ENCODE assay signal across 37 mouse cellular contexts in the genomic region with DNA sequence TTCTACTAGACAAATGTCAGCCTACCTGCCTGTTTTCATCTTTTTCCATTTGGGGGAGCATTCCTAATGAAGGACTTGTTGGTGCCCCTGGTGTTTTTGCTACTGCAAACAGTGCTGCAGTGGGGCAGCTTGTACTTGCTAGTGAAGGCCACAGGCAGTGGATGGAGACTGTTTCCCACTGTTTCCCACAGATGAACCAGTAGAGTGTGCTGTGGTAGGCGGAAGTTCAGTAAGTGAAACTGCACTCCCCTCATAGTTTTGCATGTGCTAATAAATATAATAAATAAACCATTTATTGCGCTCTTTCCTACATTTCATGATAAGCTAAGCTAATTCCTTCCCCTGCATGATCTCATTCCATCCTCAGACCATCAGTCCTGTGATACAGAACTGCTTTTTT. TPM values are rescaled to one million over a fixed set of nuclear protein-coding genes. Genes with fewer than 3 reads are reported as not detected.
DNase-seq lines count a peak whose midpoint lies in the region; ATAC-seq and TF ChIP-seq lines count a peak whose summit lies in the region.
"Had no signal": no experiment of that assay in that cellular context is flagged by ENCODE, and none has a peak within 500 bp of the region (broad histone marks: within the 10 kb centered on the region; RNA-seq: fewer than 3 reads in every experiment).

No protein-coding gene starts in this region.

- no peak for TF ChIP-seq EP300 in heart, adult 2 months (IDR thresholded peaks at IDR 0.05; ENCODE audit: insufficient read depth, low read depth, low read length)
- TF ChIP-seq EP300 in lung, postnatal 0 days (IDR thresholded peaks at IDR 0.05): no peak

- TF ChIP-seq POLR2A in heart, adult 2 months (IDR thresholded peaks at IDR 0.05; ENCODE audit: insufficient read depth, low read depth, low read length): no peak

- no peaks in the 10 kb centered on the region for H3K36me3 ChIP-seq in heart, adult 2 months (ENCODE audit: control insufficient read depth, insufficient read depth, low read length)
- 0 out of 2 replicates have a peak, but pooled peaks cover 24% of the 10 kb centered on the region for H3K36me3 ChIP-seq in kidney, postnatal 0 days (ENCODE audit: insufficient read depth, low read length)
- H3K36me3 ChIP-seq in lung, postnatal 0 days (ENCODE audit: insufficient read depth, low read length): no peaks in the 10 kb centered on the region; the same call in 1 of the 2 replicates

- no peaks in the 10 kb centered on the region for H3K4me1 ChIP-seq in heart, adult 2 months (ENCODE audit: control insufficient read depth, insufficient read depth, low read length)
- H3K4me1 ChIP-seq in kidney, postnatal 0 days (replicated peaks; ENCODE audit: insufficient read depth, low read length): no peaks in the 10 kb centered on the region
- H3K4me1 ChIP-seq in lung, postnatal 0 days (ENCODE audit: insufficient read depth, low read depth, low read length): no peaks in the 10 kb centered on the region
- H3K4me1 ChIP-seq: embryonic facial prominence, embryonic 13.5 days; forebrain, embryonic 10.5 days; forebrain, embryonic 15.5 days; limb, embryonic 10.5 days; limb, embryonic 15.5 days; midbrain, embryonic 15.5 days; neural tube, embryonic 15.5 days had no signal

- H3K27ac ChIP-seq in heart, adult 2 months: no peak overlapping the region
- H3K27ac ChIP-seq in kidney, postnatal 0 days: no peak overlapping the region
- H3K27ac ChIP-seq in lung, postnatal 0 days (ENCODE audit: low read length): no peak overlapping the region
- H3K27ac ChIP-seq: embryonic facial prominence, embryonic 13.5 days; forebrain, embryonic 10.5 days; forebrain, embryonic 15.5 days; hindbrain, embryonic 14.5 days; limb, embryonic 10.5 days; limb, embryonic 15.5 days; liver, embryonic 14.5 days; macrophage; midbrain, embryonic 15.5 days; neural tube, embryonic 15.5 days had no signal

- peak; percentile 52 for TF ChIP-seq CTCF in heart, adult 2 months (IDR thresholded peaks at IDR 0.05)
- TF ChIP-seq CTCF in kidney, postnatal 0 days (IDR thresholded peaks at IDR 0.05; ENCODE audit: low read depth): peak; percentile 25; the same call in 1 of the 2 replicates
- TF ChIP-seq CTCF in lung, postnatal 0 days (IDR thresholded peaks at IDR 0.05): peak; percentile 52

- no peaks in the 10 kb centered on the region for H3K9me3 ChIP-seq in kidney, postnatal 0 days (replicated peaks; ENCODE audit: low read length)
- no peaks in the 10 kb centered on the region for H3K9me3 ChIP-seq in lung, postnatal 0 days (ENCODE audit: low read length)
- H3K9me3 ChIP-seq: embryonic facial prominence, embryonic 13.5 days; forebrain, embryonic 10.5 days; forebrain, embryonic 15.5 days; limb, embryonic 10.5 days; limb, embryonic 15.5 days; midbrain, embryonic 15.5 days; neural tube, embryonic 15.5 days had no signal

- no peak overlapping the region for H3K4me3 ChIP-seq in heart, adult 2 months
- H3K4me3 ChIP-seq in kidney, postnatal 0 days (replicated peaks; ENCODE audit: low read depth, low read length): no peak overlapping the region
- H3K4me3 ChIP-seq in lung, postnatal 0 days (ENCODE audit: low read depth, low read length): no peak overlapping the region
- H3K4me3 ChIP-seq: embryonic facial prominence, embryonic 13.5 days; forebrain, embryonic 10.5 days; forebrain, embryonic 15.5 days; limb, embryonic 10.5 days; limb, embryonic 15.5 days; midbrain, embryonic 15.5 days; neural tube, embryonic 15.5 days had no signal

- intact Hi-C loops in heart, adult 2 months (cut with DNase I): no loop called here

- 51% methylated on average over 2 of the region's 2 CpGs for WGBS in heart, adult 2 months
- 82% methylated on average over 2 of the region's 2 CpGs for WGBS in kidney, postnatal 0 days
- 88% methylated on average over 2 of the region's 2 CpGs for WGBS in lung, postnatal 0 days

- no peaks in the 10 kb centered on the region for H3K27me3 ChIP-seq in heart, adult 2 months (ENCODE audit: control insufficient read depth, insufficient read depth, low read length)
- no peaks in the 10 kb centered on the region for H3K27me3 ChIP-seq in kidney, postnatal 0 days (ENCODE audit: insufficient read depth, low read length)
- no peaks in the 10 kb centered on the region for H3K27me3 ChIP-seq in lung, postnatal 0 days (replicated peaks; ENCODE audit: insufficient read depth, low read length)
- H3K27me3 ChIP-seq: embryonic facial prominence, embryonic 13.5 days; forebrain, embryonic 15.5 days; limb, embryonic 15.5 days; midbrain, embryonic 15.5 days; neural tube, embryonic 15.5 days had no signal

- no peak overlapping the region for H3K4me2 ChIP-seq in kidney, postnatal 0 days (ENCODE audit: low read length)
- no peak overlapping the region for H3K4me2 ChIP-seq in lung, postnatal 0 days (replicated peaks; ENCODE audit: low read depth, low read length)
- H3K4me2 ChIP-seq: embryonic facial prominence, embryonic 13.5 days; forebrain, embryonic 15.5 days; hindbrain, embryonic 14.5 days; limb, embryonic 15.5 days; midbrain, embryonic 15.5 days; neural tube, embryonic 15.5 days had no signal

- ATAC-seq in kidney, postnatal 0 days (replicated peaks; ENCODE audit: low FRiP score, low read depth): no peak
- no peak for ATAC-seq in lung, postnatal 0 days
- 0 out of 2 replicates have a peak, but pooled peaks have one; percentile 14 for ATAC-seq in megakaryocyte progenitor cell, adult 5-6 weeks (replicated peaks; ENCODE audit: poor library complexity)
- ATAC-seq: forebrain, embryonic 15.5 days; inflammation-experienced regulatory T-cells, adult 6 months; midbrain, embryonic 15.5 days had no signal

- DNase-seq in heart, adult 2 months: no peak
- DNase-seq in heart, adult 9 months (ENCODE audit: low spot score in 2 of 2): no peak
- DNase-seq in kidney, postnatal 0 days (ENCODE audit: low spot score): peak; percentile 36
- no peak for DNase-seq in kidney, adult 9 months
- no peak for DNase-seq in lung, postnatal 0 days (ENCODE audit: low spot score)
- DNase-seq in lung, postnatal 36 days: no peak
- no peak for DNase-seq in urinary bladder, postnatal 36 days (ENCODE audit: low spot score in 2 of 2)
- DNase-seq: adrenal gland, postnatal 14 days; cerebellum, adult 11-12 months; cerebellum, adult 9-11 months; gastrocnemius, postnatal 25 days; heart, adult 18-20 months; kidney, adult 8-10 months; kidney, postnatal 25 days; retina, postnatal 1 day; right cerebral cortex, postnatal 14 days; thymus, postnatal 25 days had no signal

- no peak overlapping the region for H3K9ac ChIP-seq in heart, adult 2 months (ENCODE audit: low read depth, low read length)
- no peak overlapping the region for H3K9ac ChIP-seq in kidney, postnatal 0 days (ENCODE audit: low read depth, low read length)
- no peak overlapping the region for H3K9ac ChIP-seq in lung, postnatal 0 days (replicated peaks; ENCODE audit: low read depth)
- H3K9ac ChIP-seq: embryonic facial prominence, embryonic 13.5 days; forebrain, embryonic 15.5 days; hindbrain, embryonic 14.5 days; limb, embryonic 15.5 days; liver, embryonic 14.5 days; midbrain, embryonic 15.5 days; neural tube, embryonic 15.5 days had no signal

- H3K79me2 ChIP-seq in heart, adult 2 months (replicated peaks; ENCODE audit: control insufficient read depth, insufficient read depth, low read length): no peaks in the 10 kb centered on the region

RNA-seq across cellular contexts. Expression of a gene that starts 23.3 kb away (rescaled TPM):
- total RNA-seq in heart, adult 2 months (2021): 100 to 1,000 TPM; 197 to 211 TPM
- 90.5 and 145 TPM in 2 replicates for polyA plus RNA-seq in heart, adult 2 months (2012; rRNA removed)
- polyA plus RNA-seq in kidney, postnatal 0 days (2015; fragmentation: Nextera tagmentation; extraction: Ambion mirVana): 534 and 595 TPM in 2 replicates
- polyA plus RNA-seq in lung, postnatal 0 days (2015; fragmentation: Nextera tagmentation; extraction: Ambion mirVana): 686 and 696 TPM in 2 replicates
- 152 and 153 TPM in 2 replicates for total RNA-seq in megakaryocyte progenitor cell, adult 5-6 weeks (2015)
- 23.9 and 24.4 TPM in 2 replicates for total RNA-seq in megakaryocyte progenitor cell, adult 5-6 weeks (2017)

RNA-seq across cellular contexts. Expression of a gene that starts 25.0 kb away (rescaled TPM):
- 10 to 100 TPM; 77.8 to 80.8 TPM for total RNA-seq in heart, adult 2 months (2021)
- polyA plus RNA-seq in heart, adult 2 months (2012; rRNA removed): 59.5 and 74.1 TPM in 2 replicates
- polyA plus RNA-seq in kidney, postnatal 0 days (2015; fragmentation: Nextera tagmentation; extraction: Ambion mirVana): 179 and 190 TPM in 2 replicates
- 100 and 114 TPM in 2 replicates for polyA plus RNA-seq in lung, postnatal 0 days (2015; fragmentation: Nextera tagmentation; extraction: Ambion mirVana)
- total RNA-seq in megakaryocyte progenitor cell, adult 5-6 weeks (2015): 45.9 and 46.8 TPM in 2 replicates
- total RNA-seq in megakaryocyte progenitor cell, adult 5-6 weeks (2017): 107 and 120 TPM in 2 replicates

RNA-seq across cellular contexts. Expression of a gene that starts 43.0 kb away (rescaled TPM):
- total RNA-seq in heart, adult 2 months (2021): not detected
- polyA plus RNA-seq in heart, adult 2 months (2012; rRNA removed): 0.09 TPM in 1 of 2 replicates, not detected in the other
- not detected in 2 replicates for polyA plus RNA-seq in kidney, postnatal 0 days (2015; fragmentation: Nextera tagmentation; extraction: Ambion mirVana)
- not detected in 2 replicates for polyA plus RNA-seq in lung, postnatal 0 days (2015; fragmentation: Nextera tagmentation; extraction: Ambion mirVana)
- not detected in 2 replicates for total RNA-seq in megakaryocyte progenitor cell, adult 5-6 weeks (2015)
- not detected in 2 replicates for total RNA-seq in megakaryocyte progenitor cell, adult 5-6 weeks (2017)
- total RNA-seq: adrenal gland, postnatal 14 days; gastrocnemius, postnatal 25 days; heart, adult 18-20 months; heart, postnatal 25 days; layer of hippocampus, adult 8-10 months; layer of hippocampus, postnatal 25 days; MEL had no signal
- polyA plus RNA-seq: embryonic facial prominence, embryonic 13.5 days; forebrain, embryonic 10.5 days; forebrain, embryonic 15.5 days; heart, embryonic 14.5 days; hindbrain, embryonic 14.5 days; inflammation-experienced regulatory T-cells, adult 6 months; limb, embryonic 10.5 days; limb, embryonic 15.5 days; liver, embryonic 14.5 days; lung, embryonic 16.5 days; macrophage; midbrain, embryonic 15.5 days; neural tube, embryonic 15.5 days; small intestine, adult 2 months; stomach, embryonic 14.5 days had no signal

RNA-seq across cellular contexts. Expression of a gene that starts 53.4 kb away (rescaled TPM):
- total RNA-seq in heart, adult 2 months (2021): 1 to 10 TPM; 1.9 to 2.4 TPM
- polyA plus RNA-seq in heart, adult 2 months (2012; rRNA removed): 2.2 TPM in 2 replicates
- 1.9 and 2.0 TPM in 2 replicates for polyA plus RNA-seq in kidney, postnatal 0 days (2015; fragmentation: Nextera tagmentation; extraction: Ambion mirVana)
- 1.6 and 2.5 TPM in 2 replicates for polyA plus RNA-seq in lung, postnatal 0 days (2015; fragmentation: Nextera tagmentation; extraction: Ambion mirVana)
- total RNA-seq in megakaryocyte progenitor cell, adult 5-6 weeks (2015): 0.10 and 0.22 TPM in 2 replicates
- total RNA-seq in megakaryocyte progenitor cell, adult 5-6 weeks (2017): not detected in 2 replicates
- total RNA-seq: MEL had no signal
- polyA plus RNA-seq: macrophage had no signal
